Comparison of ENCODE assay signal across 8 mouse cellular contexts in genomic region chr11:77791752-77792565, GRCm38 (mm10). TPM values are rescaled to one million over a fixed set of nuclear protein-coding genes. Genes with fewer than 3 reads are reported as not detected.
DNase-seq lines count a peak whose midpoint lies in the region; ATAC-seq and TF ChIP-seq lines count a peak whose summit lies in the region.
"Had no signal": no experiment of that assay in that cellular context is flagged by ENCODE, and none has a peak within 500 bp of the region (broad histone marks: within the 10 kb centered on the region; RNA-seq: fewer than 3 reads in every experiment).

No protein-coding gene starts in this region.

- no peak for TF ChIP-seq EP300 in CH12.LX (IDR thresholded peaks at IDR 0.05; ENCODE audit: low read length)

- DNase-seq in A20 (ENCODE audit: low read depth, low spot score) (peak; percentile 91), CH12.LX (ENCODE audit: extremely low read depth) (peak; percentile 74)
- peak; percentile 79 for DNase-seq in fat pad, adult 2 months (ENCODE audit: extremely low read depth, low read depth, low spot score)
- DNase-seq in induced T-regulatory cell, adult 2 months (ENCODE audit: low read depth) = peak; percentile 82
- no peak for DNase-seq in liver, embryonic 13.5 days
- peak in 1 of 2 experiments; percentile 55 for DNase-seq in spleen, adult 2 months (ENCODE audit: low read depth in 1 of 2, low spot score in 2 of 2)
- DNase-seq in ovary, adult 18-20 months (ENCODE audit: low spot score) = no peak

- peak; percentile 73 for ATAC-seq in liver, embryonic 13.5 days (ENCODE audit: low read depth)

- no peaks in the 10 kb centered on the region for H3K27me3 ChIP-seq in CH12.LX (replicated peaks)
- no peaks in the 10 kb centered on the region for H3K27me3 ChIP-seq in liver, embryonic 13.5 days
- H3K27me3 ChIP-seq in spleen, adult 2 months (ENCODE audit: control insufficient read depth, insufficient read depth, low read length) = no peaks in the 10 kb centered on the region

- peak overlapping the region; percentile 91 for H3K4me2 ChIP-seq in CH12.LX (ENCODE audit: insufficient read depth, low read depth, poor library complexity, severe bottlenecking)
- H3K4me2 ChIP-seq in liver, embryonic 13.5 days = peak overlapping the region; percentile 60

- dilution Hi-C loops in CH12.LX (cut with MboI; ENCODE audit: extremely low pct_ligation_motif_present, extremely low pct_unique_long_range_greater_than_20kb, low sequenced_read_pairs) = no loop called here

- 21% methylated on average over 12 of the region's 12 CpGs for WGBS in liver, embryonic 13.5 days (ENCODE audit: insufficient replicate concordance)
- 16% methylated on average over 12 of the region's 12 CpGs for WGBS in spleen, adult 2 months

- H3K79me2 ChIP-seq in CH12.LX (replicated peaks; ENCODE audit: control insufficient read depth, extremely low read depth, insufficient read depth, poor library complexity, severe bottlenecking) = no peaks in the 10 kb centered on the region

- in situ Hi-C loops in CH12.LX (cut with MboI; ENCODE audit: low pct_ligation_motif_present, low pct_unique_long_range_greater_than_20kb, low sequenced_read_pairs) = loop anchor here (10.0 to 25.0 kb wide), 2 partner anchors 277 to 680 kb away; partner anchors contain the start of genes Abhd15, Gm10392 and Trp53i13

- no peak overlapping the region for H3K27ac ChIP-seq in CH12.LX (ENCODE audit: insufficient read depth, low read depth)
- H3K27ac ChIP-seq in liver, embryonic 13.5 days = peak overlapping the region; percentile 90
- H3K27ac ChIP-seq in spleen, adult 2 months (ENCODE audit: insufficient read depth, low read length) = peak overlapping the region; percentile 47

- peaks cover 0 to 2% of the 10 kb centered on the region in 2 experiments for H3K36me3 ChIP-seq in CH12.LX (replicated peaks in 1 of 2; ENCODE audit: control insufficient read depth in 1 of 2, insufficient read depth in 1 of 2, low read length in 1 of 2)
- H3K36me3 ChIP-seq in liver, embryonic 13.5 days = peaks cover 8% of the 10 kb centered on the region; the same call in 1 of the 2 replicates
- no peaks in the 10 kb centered on the region for H3K36me3 ChIP-seq in spleen, adult 2 months (ENCODE audit: control insufficient read depth, insufficient read depth, low read length)

- H3K9me3 ChIP-seq in CH12.LX (replicated peaks; ENCODE audit: low read length) = no peaks in the 10 kb centered on the region
- no peaks in the 10 kb centered on the region for H3K9me3 ChIP-seq in liver, embryonic 13.5 days (replicated peaks)

- peaks cover 9 to 46% of the 10 kb centered on the region in 2 experiments for H3K4me1 ChIP-seq in CH12.LX (ENCODE audit: control insufficient read depth in 1 of 2, insufficient read depth in 2 of 2)
- H3K4me1 ChIP-seq in liver, embryonic 13.5 days (replicated peaks) = peaks cover 69% of the 10 kb centered on the region
- peaks cover 11% of the 10 kb centered on the region; the same call in 1 of the 2 replicates for H3K4me1 ChIP-seq in spleen, adult 2 months (ENCODE audit: control insufficient read depth, insufficient read depth, insufficient read length)

- H3K4me3 ChIP-seq in CH12.LX (replicated peaks in 1 of 3; ENCODE audit: low read depth in 2 of 3, low read length in 2 of 3, poor library complexity in 1 of 3) = peak overlapping the region in 1 of 3 experiments; percentile 58
- peak overlapping the region; percentile 23 for H3K4me3 ChIP-seq in liver, embryonic 13.5 days (replicated peaks)
- no peak overlapping the region for H3K4me3 ChIP-seq in spleen, adult 2 months (ENCODE audit: extremely low read depth, insufficient read depth, insufficient read length)

- TF ChIP-seq RAD21 in CH12.LX (IDR thresholded peaks at IDR 0.05; ENCODE audit: low read depth, low read length) = no peak; the same call in 1 of the 2 replicates

- TF ChIP-seq POLR2A in CH12.LX (IDR thresholded peaks at IDR 0.05; ENCODE audit: low read depth, low read length) = no peak
- no peak for TF ChIP-seq POLR2A in spleen, adult 2 months (IDR thresholded peaks at IDR 0.05; ENCODE audit: low read depth, low read length)

- 0 out of 4 replicates have a peak, but pooled peaks of 1 of the 2 experiments have one; percentile 1 for TF ChIP-seq CTCF in CH12.LX (conservative IDR thresholded peaks at IDR 0.05 in 1 of 2, IDR thresholded peaks at IDR 0.05 in 1 of 2; ENCODE audit: low read depth in 2 of 2, low read length in 2 of 2)
- TF ChIP-seq CTCF in spleen, adult 2 months (IDR thresholded peaks at IDR 0.05; ENCODE audit: extremely low read depth, insufficient read depth, insufficient read length, insufficient replicate concordance) = no peak

- H3K9ac ChIP-seq in CH12.LX (ENCODE audit: insufficient read depth, low read depth) = peak overlapping the region; percentile 41
- peak overlapping the region; percentile 71 for H3K9ac ChIP-seq in liver, embryonic 13.5 days

TF ChIP-seq in CH12.LX, 34 proteins besides CTCF, POLR2A, EP300 and RAD21:
- TF ChIP-seq MXI1 (IDR thresholded peaks at IDR 0.05; ENCODE audit: low read depth, low read length) (peak; percentile 84; the same call in 1 of the 2 replicates), ZKSCAN1 (IDR thresholded peaks at IDR 0.05; ENCODE audit: borderline replicate concordance, low read depth, low read length) (no peak), SMC3 (IDR thresholded peaks at IDR 0.05; ENCODE audit: low read depth, low read length) (no peak), SIN3A (IDR thresholded peaks at IDR 0.05; ENCODE audit: low read length) (no peak; the same call in 1 of the 2 replicates), E2F4 (IDR thresholded peaks at IDR 0.05; ENCODE audit: insufficient replicate concordance, low read depth, low read length) (0 out of 2 replicates have a peak, but pooled peaks have one; percentile 23), MYC (IDR thresholded peaks at IDR 0.05; ENCODE audit: low read depth, low read length) (peak; percentile 68), ELF1 (IDR thresholded peaks at IDR 0.05; ENCODE audit: low read depth, low read length) (peak; percentile 82), MAZ (IDR thresholded peaks at IDR 0.05; ENCODE audit: low read depth, low read length) (no peak), TCF12 (IDR thresholded peaks at IDR 0.05; ENCODE audit: low read depth, low read length) (peak; percentile 64; the same call in 1 of the 2 replicates), CHD1 (IDR thresholded peaks at IDR 0.05; ENCODE audit: low read depth, low read length) (no peak), PAX5 (IDR thresholded peaks at IDR 0.05; ENCODE audit: low read length) (no peak), JUN (IDR thresholded peaks at IDR 0.05; ENCODE audit: insufficient read depth, low read depth, low read length) (no peak), ZC3H11A (IDR thresholded peaks at IDR 0.05; ENCODE audit: low read depth, low read length) (no peak), ETS1 (conservative IDR thresholded peaks at IDR 0.05; ENCODE audit: low read depth, low read length) (0 out of 2 replicates have a peak, but pooled peaks have one; percentile 16), MAFK (IDR thresholded peaks at IDR 0.05; ENCODE audit: insufficient replicate concordance, low read length) (no peak), JUND (conservative IDR thresholded peaks at IDR 0.05; ENCODE audit: low read depth, low read length) (no peak), POLR2AphosphoS2 (IDR thresholded peaks at IDR 0.05; ENCODE audit: low read depth, low read length) (no peak), ZNF384 (IDR thresholded peaks at IDR 0.05; ENCODE audit: low read depth, low read length) (no peak), BHLHE40 (IDR thresholded peaks at IDR 0.05; ENCODE audit: low read depth, low read length) (peak; percentile 88), NRF1 (IDR thresholded peaks at IDR 0.05; ENCODE audit: low read depth, low read length) (no peak), NELFE (IDR thresholded peaks at IDR 0.05; ENCODE audit: low read depth, low read length) (no peak), TBP (conservative IDR thresholded peaks at IDR 0.05; ENCODE audit: low read depth, low read length) (no peak), MEF2A (IDR thresholded peaks at IDR 0.05; ENCODE audit: borderline replicate concordance, low read depth, low read length) (no peak; the same call in 1 of the 2 replicates), IRF4 (IDR thresholded peaks at IDR 0.05; ENCODE audit: low read depth, low read length) (peak; percentile 49; the same call in 1 of the 2 replicates), RCOR1 (conservative IDR thresholded peaks at IDR 0.05; ENCODE audit: low read depth, low read length) (no peak), USF2 (conservative IDR thresholded peaks at IDR 0.05; ENCODE audit: low read depth, low read length) (no peak), GABPA (IDR thresholded peaks at IDR 0.05; ENCODE audit: insufficient replicate concordance, low read depth, low read length) (no peak), USF1 (IDR thresholded peaks at IDR 0.05; ENCODE audit: low read depth, low read length) (peak; percentile 10; the same call in 1 of the 2 replicates), UBTF (IDR thresholded peaks at IDR 0.05; ENCODE audit: low read depth, low read length) (no peak), KAT2A (IDR thresholded peaks at IDR 0.05; ENCODE audit: insufficient replicate concordance, low read length) (no peak), CHD2 (IDR thresholded peaks at IDR 0.05; ENCODE audit: low read length) (peak; percentile 62), MAX (IDR thresholded peaks at IDR 0.05; ENCODE audit: low read length) (peak; percentile 48; the same call in 1 of the 2 replicates), ZMIZ1 (IDR thresholded peaks at IDR 0.05; ENCODE audit: low read depth, low read length) (no peak), HCFC1 (IDR thresholded peaks at IDR 0.05; ENCODE audit: low read depth, low read length) (no peak)

RNA-seq across cellular contexts. Expression of gene Gm10277, which starts 4.4 kb away (rescaled TPM):
- total RNA-seq in CH12.LX (2012; rRNA removed) (0.08 TPM in 1 of 2 replicates, not detected in the other), CH12.LX (2014; rRNA removed) (not detected in 2 replicates)
- polyA plus RNA-seq in CH12.LX (2012; ENCODE audit: insufficient read length, low read depth) = 0.10 and 0.11 TPM in 2 replicates
- polyA plus RNA-seq in liver, embryonic 13.5 days (2015; fragmentation: Nextera tagmentation; extraction: Ambion mirVana) = 0.57 and 0.78 TPM in 2 replicates
- not detected in 2 replicates for polyA plus RNA-seq in spleen, adult 2 months (2012; rRNA removed)
- total RNA-seq: heart, adult 18-20 months had no signal

RNA-seq across cellular contexts. Expression of gene Myo18a, which starts 28.9 kb away (rescaled TPM):
- total RNA-seq in CH12.LX (2012; rRNA removed) = 15.4 and 16.8 TPM in 2 replicates
- total RNA-seq in CH12.LX (2014; rRNA removed) = 5.2 and 6.3 TPM in 2 replicates
- polyA plus RNA-seq in CH12.LX (2012; ENCODE audit: insufficient read length, low read depth) = 24.8 and 29.5 TPM in 2 replicates
- 17.3 and 21.8 TPM in 2 replicates for polyA plus RNA-seq in liver, embryonic 13.5 days (2015; fragmentation: Nextera tagmentation; extraction: Ambion mirVana)
- 52.3 and 54.5 TPM in 2 replicates for polyA plus RNA-seq in spleen, adult 2 months (2012; rRNA removed)

Comparison
In these comparisons a context has a peak if more than half of its experiments do, and no peak if none do; other contexts are left out.
1. DNase-seq: peak in A20 (single experiment), CH12.LX (single experiment), fat pad, adult 2 months (single experiment) and induced T-regulatory cell, adult 2 months (single experiment); none in liver, embryonic 13.5 days (single experiment) and ovary, adult 18-20 months (single experiment).